Mouse (Mus musculus) stomach, postnatal 0 days (tissue): ENCODE results near the gene Aire. TPM values are rescaled to one million over a fixed set of nuclear protein-coding genes. Genes with fewer than 3 reads are reported as not detected.
A peak's percentile ranks its signal among the peaks of the same experiment; 100 is the strongest.
"Not testable (repeated sequence)": the region's sequence is repeated elsewhere in the genome, so short reads cannot be mapped to it uniquely, and the experiment has no call there.

Experiments
- ATAC-seq: fragments of 200-750 bp; cut with Nextera tagmentation; 2 replicates; pipeline ENCODE4 v1.8.0; 2017; ENCODE audit not compliant: low FRiP score, low TSS enrichment
- DNase-seq: peaks from one replicate; pipeline ENCODE4 v3.0.0-alpha.2; 2016; ENCODE audit warnings: low spot score
- H3K27ac ChIP-seq: fragments of 300-500 bp; sonication (generic); replicated peaks from 2 replicates; pipeline ENCODE4 v1.5.1; 2014; ENCODE audit warnings: mild to moderate bottlenecking, control low read depth
- H3K27me3 ChIP-seq: fragments of 300-500 bp; sonication (generic); 2 replicates; pipeline ENCODE4 v1.6.1; 2014; ENCODE audit warnings: low read length; ENCODE audit not compliant: control insufficient read depth, insufficient read depth
- H3K36me3 ChIP-seq: fragments of 300-500 bp; sonication (generic); 2 replicates; pipeline ENCODE4 v1.6.1; 2014; ENCODE audit warnings: low read length, mixed read lengths; ENCODE audit not compliant: control insufficient read depth, insufficient read depth
- H3K4me1 ChIP-seq: fragments of 300-500 bp; sonication (generic); replicated peaks from 2 replicates; pipeline ENCODE4 v1.6.1; 2014; ENCODE audit warnings: antibody characterized with exemption; ENCODE audit not compliant: control insufficient read depth, insufficient read depth
- H3K4me2 ChIP-seq: fragments of 300-500 bp; sonication (generic); replicated peaks from 2 replicates; pipeline ENCODE4 v1.6.1; 2014; ENCODE audit warnings: low read depth, mild to moderate bottlenecking, control low read depth, moderate library complexity
- H3K4me3 ChIP-seq: fragments of 300-500 bp; sonication (generic); 2 replicates; pipeline ENCODE4 v1.5.1; 2014; ENCODE audit warnings: low read depth, low read length, control low read depth
- H3K9ac ChIP-seq: fragments of 300-500 bp; sonication (generic); 2 replicates; pipeline ENCODE4 v1.6.1; 2014; ENCODE audit warnings: mild to moderate bottlenecking, low read length, control low read depth, mixed read lengths
- H3K9me3 ChIP-seq: fragments of 300-500 bp; sonication (generic); 2 replicates; pipeline ENCODE4 v1.6.1; 2016; ENCODE audit warnings: low read length; ENCODE audit not compliant: control insufficient read depth
- CTCF ChIP-seq: IDR thresholded peaks from 2 replicates; pipeline ENCODE4 v1.5.1; 2016; ENCODE audit warnings: antibody characterized with exemption, low read depth, mild to moderate bottlenecking, moderate library complexity
- EP300 ChIP-seq: optimal IDR thresholded peaks from 2 replicates; pipeline ENCODE3; 2016; ENCODE audit warnings: antibody characterized with exemption
- WGBS: fragments of 180-500 bp; shearing (Covaris S2); extraction: QIAGEN DNeasy Blood & Tissue Kit; methylation state at CpG from one replicate; pipeline ENCODE4 v1.1.7; 2014; 5-methylcytosine and 5-hydroxymethylcytosine counted together
- polyA plus RNA-seq: library from polyadenylated mRNA; unstranded; fragments of >200 nt; fragmentation: Nextera tagmentation; extraction: Ambion mirVana; gene quantifications from 2 replicates; pipeline ENCODE4 v1.2.1, GENCODE M21; 2015

The Aire gene
- polyA plus RNA-seq, 1 experiment from 2014 or later = 0.11 TPM

- Histone ChIP-seq H3K4me3 (no peak overlapping the region), H3K9ac (no peak overlapping the region), H3K27ac (no peak overlapping the region), H3K27me3 (no peaks in the 10 kb centered on the region), H3K36me3 (no peaks in the 10 kb centered on the region), H3K4me2 (no peak overlapping the region), H3K4me1 (no peaks in the 10 kb centered on the region), H3K9me3 (no peaks in the 10 kb centered on the region)
- DNase-seq (no peak), ATAC-seq (no peak; the same call in 1 of the 2 replicates)
- 55% methylated on average over 5 of the region's 5 CpGs for WGBS
- no peak for TF ChIP-seq CTCF
- no peak for TF ChIP-seq EP300
Measured at GRCm38 (mm10) chr10:78016366-78016765, 27.0 kb downstream of the Aire start.

- DNase-seq = no peak
- TF ChIP-seq EP300 (no peak), CTCF (no peak)
Measured at GRCm38 (mm10) chr10:78015489-78015888, 27.9 kb downstream of the Aire start.

GRCm38 (mm10) chr10:78012661-78013495 lies 30.5 kb downstream of the Aire start:
- ATAC-seq (no peak), DNase-seq (no peak)
- Histone ChIP-seq H3K36me3 (no peaks in the 10 kb centered on the region), H3K4me3 (no peak overlapping the region), H3K4me2 (no peak overlapping the region), H3K27ac (no peak overlapping the region), H3K27me3 (no peaks in the 10 kb centered on the region), H3K9me3 (no peaks in the 10 kb centered on the region), H3K4me1 (peaks cover 7% of the 10 kb centered on the region; the same call in 1 of the 2 replicates), H3K9ac (no peak overlapping the region)
- TF ChIP-seq CTCF (no peak), EP300 (no peak)
- WGBS = 90% methylated on average over 18 of the region's 18 CpGs

More at GRCm38 (mm10) chr10:78015489-78015888, 27.9 kb downstream of the Aire start:
- ATAC-seq = no peak
- no peaks in the 10 kb centered on the region for H3K4me1 ChIP-seq
- H3K27me3 ChIP-seq = no peaks in the 10 kb centered on the region
- H3K4me3 ChIP-seq = no peak overlapping the region
- H3K4me2 ChIP-seq = no peak overlapping the region
- H3K27ac ChIP-seq = no peak overlapping the region
- no peak overlapping the region for H3K9ac ChIP-seq
- no peaks in the 10 kb centered on the region for H3K9me3 ChIP-seq
- WGBS = 81% methylated on average over 1 of the region's 1 CpGs
- H3K36me3 ChIP-seq = no peaks in the 10 kb centered on the region

- not testable (repeated sequence) for DNase-seq, H3K9me3 ChIP-seq, H3K4me1 ChIP-seq, ATAC-seq, H3K4me2 ChIP-seq, H3K4me3 ChIP-seq, H3K9ac ChIP-seq, H3K36me3 ChIP-seq, H3K27me3 ChIP-seq, H3K27ac ChIP-seq
- WGBS = 91% methylated on average over 5 of the region's 5 CpGs
- peak; percentile 22; the same call in 1 of the 2 replicates for TF ChIP-seq CTCF
Measured at GRCm38 (mm10) chr10:78011116-78011515, 32.3 kb downstream of the Aire start.

- no peak for ATAC-seq
- Histone ChIP-seq H3K27me3 (no peaks in the 10 kb centered on the region), H3K36me3 (no peaks in the 10 kb centered on the region), H3K27ac (peak overlapping the region; percentile 78), H3K4me2 (peak overlapping the region; percentile 84), H3K4me1 (peaks cover 9% of the 10 kb centered on the region), H3K4me3 (no peak overlapping the region), H3K9ac (peak overlapping the region; percentile 39), H3K9me3 (no peaks in the 10 kb centered on the region)
- WGBS = 13% methylated on average over 10 of the region's 10 CpGs
- no peak for DNase-seq
- TF ChIP-seq EP300 (no peak), CTCF (no peak)
Measured at GRCm38 (mm10) chr10:78010335-78010734, 33.1 kb downstream of the Aire start.

- under 1% methylated on average over 9 of the region's 9 CpGs for WGBS
- no peaks in the 10 kb centered on the region for H3K36me3 ChIP-seq
- H3K4me3 ChIP-seq = peak within 1 kb of the TSS; percentile 79
- H3K4me2 ChIP-seq = peak within 1 kb of the TSS; percentile 84
- H3K27me3 ChIP-seq = no peaks in the 10 kb centered on the region
- peak within 1 kb of the TSS; percentile 94 for H3K27ac ChIP-seq
- 0 out of 2 replicates have a peak, but pooled peaks have one; percentile 10 for ATAC-seq
- no peaks in the 10 kb centered on the region for H3K9me3 ChIP-seq
- DNase-seq = no peak
- H3K9ac ChIP-seq = peak within 1 kb of the TSS; percentile 79
- TF ChIP-seq CTCF (no peak), EP300 (no peak)
- peaks cover 9% of the 10 kb centered on the region for H3K4me1 ChIP-seq
Measured at GRCm38 (mm10) chr10:78009945-78010293, 33.5 kb downstream of the Aire start, which contains the start of gene Pfkl. TSS of gene Pfkl (minus strand) at chr10:78010083.
